9 mouse cellular contexts compared by ENCODE assay signal in the genomic region with DNA sequence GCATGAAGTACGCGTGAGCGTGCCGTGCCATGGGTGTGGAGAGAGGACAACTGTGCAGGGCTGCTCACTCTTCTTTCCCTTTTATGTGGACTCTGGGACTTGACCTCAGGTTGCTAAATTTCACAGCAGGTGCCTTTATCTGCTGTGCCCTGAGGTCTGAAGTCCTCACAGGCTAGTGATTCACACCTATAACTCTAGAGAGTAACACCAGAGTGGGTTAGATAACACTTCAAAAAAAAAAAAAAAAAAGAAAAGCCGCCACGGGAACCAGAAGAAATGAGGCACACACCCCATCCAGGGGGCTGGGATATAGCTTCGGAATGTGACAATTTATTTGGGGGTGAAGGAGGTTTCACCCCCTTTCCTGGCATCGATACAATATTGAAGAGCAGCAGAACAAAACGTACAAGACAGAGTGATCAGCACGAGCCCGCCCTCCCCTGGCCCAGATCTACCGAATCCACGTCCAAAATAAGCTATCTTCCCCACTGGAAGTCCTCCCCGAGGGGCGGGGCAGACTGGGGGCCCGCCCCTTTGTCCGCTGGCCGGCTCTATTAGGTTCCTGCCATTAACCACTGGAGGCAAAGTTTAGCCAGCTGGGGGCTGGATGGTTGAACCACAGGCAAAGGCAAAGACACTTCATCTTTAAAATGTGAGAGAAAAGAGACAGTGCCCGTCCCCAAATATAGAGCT. TPM values are rescaled to one million over a fixed set of nuclear protein-coding genes. Genes with fewer than 3 reads are reported as not detected.
A peak's percentile ranks its signal among the peaks of the same experiment; 100 is the strongest.
DNase-seq lines count a peak whose midpoint lies in the region; ATAC-seq and TF ChIP-seq lines count a peak whose summit lies in the region.
"Had no signal": no experiment of that assay in that cellular context is flagged by ENCODE, and none has a peak within 500 bp of the region (broad histone marks: within the 10 kb centered on the region; RNA-seq: fewer than 3 reads in every experiment).

No protein-coding gene starts in this region.

- no peaks in the 10 kb centered on the region for H3K9me3 ChIP-seq in intestine, embryonic 16.5 days (ENCODE audit: control insufficient read depth, low read length)
- H3K9me3 ChIP-seq in intestine, embryonic 15.5 days = no peaks in the 10 kb centered on the region
- no peaks in the 10 kb centered on the region for H3K9me3 ChIP-seq in MEL (replicated peaks; ENCODE audit: insufficient read depth, low read length)

- peaks cover 8% of the 10 kb centered on the region; the same call in 1 of the 2 replicates for H3K36me3 ChIP-seq in intestine, embryonic 16.5 days (ENCODE audit: control insufficient read depth, insufficient read depth, low read length)
- H3K36me3 ChIP-seq in intestine, embryonic 15.5 days = 0 out of 2 replicates have a peak, but pooled peaks cover 7% of the 10 kb centered on the region
- H3K36me3 ChIP-seq in MEL (ENCODE audit: control insufficient read depth in 1 of 2, insufficient read depth in 2 of 2, low read length in 2 of 2) = peaks cover 0 to 27% of the 10 kb centered on the region in 2 experiments; a peak in 3 of 4 replicates

- H3K27me3 ChIP-seq in intestine, embryonic 16.5 days (replicated peaks; ENCODE audit: control insufficient read depth, insufficient read depth, low read length) = no peaks in the 10 kb centered on the region
- H3K27me3 ChIP-seq in intestine, embryonic 15.5 days (replicated peaks) = no peaks in the 10 kb centered on the region
- H3K27me3 ChIP-seq in MEL (ENCODE audit: control insufficient read depth in 1 of 2, insufficient read depth in 2 of 2, low read length in 2 of 2) = no peaks in the 10 kb centered on the region

- no peaks in the 10 kb centered on the region; the same call in 1 of the 2 replicates for H3K79me2 ChIP-seq in MEL (ENCODE audit: control insufficient read depth, insufficient read depth, low read length, poor library complexity)

- 59% methylated on average over 19 of the region's 19 CpGs for WGBS in intestine, embryonic 16.5 days
- 55% methylated on average over 19 of the region's 19 CpGs for WGBS in intestine, embryonic 15.5 days

- peak; percentile 85 for DNase-seq in MEL (ENCODE audit: low read depth, low spot score)
- peak; percentile 67 for DNase-seq in gastrocnemius, adult 18-20 months (ENCODE audit: low spot score)
- DNase-seq in kidney, postnatal 4 days = peak; percentile 75 to 83
- DNase-seq in T-cell, adult 2 months (ENCODE audit: low spot score) = no peak
- no peak for DNase-seq in embryo, embryonic 10.5 days (ENCODE audit: low spot score)

- TF ChIP-seq CTCF in MEL (IDR thresholded peaks at IDR 0.05 in 2 of 3, conservative IDR thresholded peaks at IDR 0.05 in 1 of 3; ENCODE audit: control insufficient read depth in 1 of 3, insufficient read depth in 1 of 3, low read depth in 2 of 3, low read length in 3 of 3, poor library complexity in 1 of 3, severe bottlenecking in 1 of 3) = no peak

- no peak overlapping the region for H3K27ac ChIP-seq in intestine, embryonic 16.5 days (ENCODE audit: low read length)
- no peak overlapping the region for H3K27ac ChIP-seq in intestine, embryonic 15.5 days
- peak overlapping the region; percentile 72 for H3K27ac ChIP-seq in MEL (ENCODE audit: control insufficient read depth, low read depth, low read length)

- TF ChIP-seq EP300 in MEL (IDR thresholded peaks at IDR 0.05; ENCODE audit: low read depth in 1 of 2, low read length in 2 of 2) = peak; percentile 67

- peaks cover 6% of the 10 kb centered on the region; the same call in 1 of the 2 replicates for H3K4me1 ChIP-seq in intestine, embryonic 16.5 days (ENCODE audit: control insufficient read depth, insufficient read depth, low read length)
- peaks cover 21% of the 10 kb centered on the region for H3K4me1 ChIP-seq in intestine, embryonic 15.5 days (replicated peaks)
- peaks cover 27 to 31% of the 10 kb centered on the region in 2 experiments for H3K4me1 ChIP-seq in MEL (ENCODE audit: control insufficient read depth in 1 of 2, insufficient read depth in 2 of 2, low read length in 2 of 2)

- peak in 1 of 2 experiments; percentile 42; a peak in 2 of 4 replicates for TF ChIP-seq POLR2A in MEL (IDR thresholded peaks at IDR 0.05; ENCODE audit: control insufficient read depth in 1 of 2, insufficient read depth in 1 of 2, low read depth in 1 of 2, low read length in 2 of 2, poor library complexity in 1 of 2)

- H3K4me2 ChIP-seq in intestine, embryonic 16.5 days (ENCODE audit: low read depth, low read length) = no peak overlapping the region
- no peak overlapping the region for H3K4me2 ChIP-seq in intestine, embryonic 15.5 days (replicated peaks)

- no peak overlapping the region for H3K4me3 ChIP-seq in intestine, embryonic 16.5 days (ENCODE audit: low read length)
- no peak overlapping the region for H3K4me3 ChIP-seq in intestine, embryonic 15.5 days (replicated peaks)
- peak overlapping the region; percentile 9 to 35; a peak in 2 of 4 replicates for H3K4me3 ChIP-seq in MEL (ENCODE audit: control insufficient read depth in 1 of 2, insufficient read depth in 1 of 2, low read depth in 2 of 2, low read length in 2 of 2)

- no peak for TF ChIP-seq RAD21 in MEL (IDR thresholded peaks at IDR 0.05; ENCODE audit: low read depth, low read length)

- ATAC-seq in intestine, embryonic 16.5 days = peak; percentile 25; the same call in 1 of the 2 replicates
- no peak for ATAC-seq in intestine, embryonic 15.5 days
- ATAC-seq in monocyte, adult 5-6 weeks (replicated peaks; ENCODE audit: insufficient number of reproducible peaks, low FRiP score, low TSS enrichment, poor library complexity, severe bottlenecking) = no peak

- no peak overlapping the region for H3K9ac ChIP-seq in intestine, embryonic 16.5 days (ENCODE audit: low read depth, low read length)
- no peak overlapping the region for H3K9ac ChIP-seq in intestine, embryonic 15.5 days
- H3K9ac ChIP-seq in MEL (ENCODE audit: control insufficient read depth, low read depth, low read length, poor library complexity, severe bottlenecking) = peak overlapping the region; percentile 29

TF ChIP-seq in MEL, 35 proteins besides CTCF, POLR2A, EP300 and RAD21 (continues in another document):
- TF ChIP-seq GATA1 (IDR thresholded peaks at IDR 0.05; ENCODE audit: low read depth, low read length) = peak; percentile 57
- peak; percentile 50 for TF ChIP-seq SIN3A (IDR thresholded peaks at IDR 0.05; ENCODE audit: low read length)
- TF ChIP-seq POLR2AphosphoS5 (IDR thresholded peaks at IDR 0.05; ENCODE audit: borderline replicate concordance, low read depth, low read length) = no peak
- no peak for TF ChIP-seq MYC (IDR thresholded peaks at IDR 0.05; ENCODE audit: low read depth, low read length)
- no peak; the same call in 1 of the 2 replicates for TF ChIP-seq RCOR1 (IDR thresholded peaks at IDR 0.05; ENCODE audit: low read depth, low read length)
- TF ChIP-seq MYB (IDR thresholded peaks at IDR 0.05; ENCODE audit: low read depth, low read length) = no peak
- TF ChIP-seq ZC3H11A (IDR thresholded peaks at IDR 0.05; ENCODE audit: low read depth, low read length) = no peak
- peak; percentile 27; the same call in 1 of the 2 replicates for TF ChIP-seq NELFE (IDR thresholded peaks at IDR 0.05; ENCODE audit: low read depth, low read length)
- no peak for TF ChIP-seq HCFC1 (IDR thresholded peaks at IDR 0.05; ENCODE audit: low read depth, low read length)
- peak; percentile 74 for TF ChIP-seq TCF12 (IDR thresholded peaks at IDR 0.05; ENCODE audit: low read depth, low read length)
- no peak for TF ChIP-seq UBTF (IDR thresholded peaks at IDR 0.05; ENCODE audit: borderline replicate concordance, insufficient read depth, low read depth, low read length)
- TF ChIP-seq TAL1 (IDR thresholded peaks at IDR 0.05; ENCODE audit: low read length) = 0 out of 2 replicates have a peak, but pooled peaks have one; percentile 27
- peak; percentile 94 for TF ChIP-seq ZNF384 (IDR thresholded peaks at IDR 0.05; ENCODE audit: low read depth, low read length)
- no peak for TF ChIP-seq ZMIZ1 (IDR thresholded peaks at IDR 0.05; ENCODE audit: low read depth, low read length)
- 0 out of 2 replicates have a peak, but pooled peaks have one; percentile 35 for TF ChIP-seq MAZ (IDR thresholded peaks at IDR 0.05; ENCODE audit: low read depth, low read length)
- no peak for TF ChIP-seq USF1 (IDR thresholded peaks at IDR 0.05; ENCODE audit: low read depth, low read length)

RNA-seq across cellular contexts. Expression of a gene that starts 10.3 kb away (rescaled TPM):
- polyA plus RNA-seq in intestine, embryonic 16.5 days (2015; fragmentation: Nextera tagmentation; extraction: Ambion mirVana) = not detected in 2 replicates
- 0.23 and 0.27 TPM in 2 replicates for polyA plus RNA-seq in intestine, embryonic 15.5 days (2015; fragmentation: Nextera tagmentation; extraction: Ambion mirVana)
- 0.23 TPM in 1 of 2 replicates, not detected in the other for total RNA-seq in MEL (2012; rRNA removed)
- polyA plus RNA-seq in MEL (2012; ENCODE audit: insufficient read depth in 1 of 2, insufficient read length in 2 of 2, low read depth in 1 of 2, low replicate concordance in 2 of 2, missing spikeins in 1 of 2) = not detected
- under 1 TPM in 1 of 2 experiments, not detected in 1; 0.55 TPM for total RNA-seq in gastrocnemius, adult 18-20 months (2021)
- not detected in 3 replicates for total RNA-seq in monocyte, adult 5-6 weeks (2017)
- polyA plus RNA-seq: embryonic facial prominence, embryonic 14.5 days had no signal

RNA-seq across cellular contexts. Expression of a gene that starts 10.8 kb away (rescaled TPM):
- polyA plus RNA-seq in intestine, embryonic 16.5 days (2015; fragmentation: Nextera tagmentation; extraction: Ambion mirVana) = 31.4 and 31.6 TPM in 2 replicates
- 39.1 and 39.7 TPM in 2 replicates for polyA plus RNA-seq in intestine, embryonic 15.5 days (2015; fragmentation: Nextera tagmentation; extraction: Ambion mirVana)
- total RNA-seq in MEL (2012; rRNA removed) = 21.7 and 25.1 TPM in 2 replicates
- 10 to 100 TPM in 1 of 2 experiments, not detected in 1; 43.6 TPM for polyA plus RNA-seq in MEL (2012; ENCODE audit: insufficient read depth in 1 of 2, insufficient read length in 2 of 2, low read depth in 1 of 2, low replicate concordance in 2 of 2, missing spikeins in 1 of 2)
- total RNA-seq in gastrocnemius, adult 18-20 months (2021) = 1 to 10 TPM; 7.0 to 7.8 TPM
- total RNA-seq in monocyte, adult 5-6 weeks (2017) = 2.5 to 7.1 TPM (median 6.5 TPM) in 3 replicates

RNA-seq across cellular contexts. Expression of a gene that starts 19.2 kb away (rescaled TPM):
- polyA plus RNA-seq in intestine, embryonic 16.5 days (2015; fragmentation: Nextera tagmentation; extraction: Ambion mirVana) = 1.3 and 1.8 TPM in 2 replicates
- 2.8 and 3.3 TPM in 2 replicates for polyA plus RNA-seq in intestine, embryonic 15.5 days (2015; fragmentation: Nextera tagmentation; extraction: Ambion mirVana)
- total RNA-seq in MEL (2012; rRNA removed) = 0.03 and 0.04 TPM in 2 replicates
- polyA plus RNA-seq in MEL (2012; ENCODE audit: insufficient read depth in 1 of 2, insufficient read length in 2 of 2, low read depth in 1 of 2, low replicate concordance in 2 of 2, missing spikeins in 1 of 2) = under 1 TPM in 1 of 2 experiments, not detected in 1; 0.33 TPM
- under 1 TPM; 0.50 to 0.76 TPM for total RNA-seq in gastrocnemius, adult 18-20 months (2021)
- total RNA-seq in monocyte, adult 5-6 weeks (2017) = 0.10 TPM in 1 of 3 replicates, not detected in the others

RNA-seq across cellular contexts. Expression of a gene that starts 46.1 kb away (rescaled TPM):
- polyA plus RNA-seq in intestine, embryonic 16.5 days (2015; fragmentation: Nextera tagmentation; extraction: Ambion mirVana) = 38.8 and 43.0 TPM in 2 replicates
- polyA plus RNA-seq in intestine, embryonic 15.5 days (2015; fragmentation: Nextera tagmentation; extraction: Ambion mirVana) = 42.6 and 44.5 TPM in 2 replicates
- 14.7 and 19.5 TPM in 2 replicates for total RNA-seq in MEL (2012; rRNA removed)
- 10 to 100 TPM in 1 of 2 experiments, not detected in 1; 30.0 TPM for polyA plus RNA-seq in MEL (2012; ENCODE audit: insufficient read depth in 1 of 2, insufficient read length in 2 of 2, low read depth in 1 of 2, low replicate concordance in 2 of 2, missing spikeins in 1 of 2)
- 1 to 10 TPM; 5.7 to 6.5 TPM for total RNA-seq in gastrocnemius, adult 18-20 months (2021)
- 8.3 to 15.0 TPM (median 9.1 TPM) in 3 replicates for total RNA-seq in monocyte, adult 5-6 weeks (2017)

Comparison
In these comparisons a context has a peak if more than half of its experiments do, and no peak if none do; other contexts are left out.
1. H3K4me3 ChIP-seq: peak in MEL (2 of 2); none in intestine, embryonic 16.5 days (single experiment) and intestine, embryonic 15.5 days (single experiment).
2. DNase-seq: peak in MEL (single experiment), gastrocnemius, adult 18-20 months (single experiment) and kidney, postnatal 4 days (2 of 2); none in T-cell, adult 2 months (single experiment) and embryo, embryonic 10.5 days (single experiment).